Mouse (Mus musculus) gastrocnemius, adult 8-10 months (tissue): ENCODE results near the gene Gm3776. TPM values are rescaled to one million over a fixed set of nuclear protein-coding genes. Genes with fewer than 3 reads are reported as not detected.
"Not testable (repeated sequence)": the region's sequence is repeated elsewhere in the genome, so short reads cannot be mapped to it uniquely, and the experiment has no call there.

Experiments used
- DNase-seq, 2 experiments: peaks; one replicate each; pipeline ENCODE4 v3.0.0; 2022; ENCODE audit warnings: low spot score in 2 of 2
- total RNA-seq, 4 experiments: library from RNA; stranded (reverse); gene quantifications; 2 replicates each; pipeline ENCODE4 v1.2.4; 2022

The Gm3776 gene
- total RNA-seq, 4 experiments from 2014 or later = not detected

GRCm38 (mm10) chr9:78292462-78292861, 35.5 kb downstream of the Gm3776 start:
- DNase-seq = not testable (repeated sequence)

- DNase-seq = not testable (repeated sequence)
Observed at GRCm38 (mm10) chr9:78293683-78294082, 36.8 kb downstream of the Gm3776 start.

DNA sequence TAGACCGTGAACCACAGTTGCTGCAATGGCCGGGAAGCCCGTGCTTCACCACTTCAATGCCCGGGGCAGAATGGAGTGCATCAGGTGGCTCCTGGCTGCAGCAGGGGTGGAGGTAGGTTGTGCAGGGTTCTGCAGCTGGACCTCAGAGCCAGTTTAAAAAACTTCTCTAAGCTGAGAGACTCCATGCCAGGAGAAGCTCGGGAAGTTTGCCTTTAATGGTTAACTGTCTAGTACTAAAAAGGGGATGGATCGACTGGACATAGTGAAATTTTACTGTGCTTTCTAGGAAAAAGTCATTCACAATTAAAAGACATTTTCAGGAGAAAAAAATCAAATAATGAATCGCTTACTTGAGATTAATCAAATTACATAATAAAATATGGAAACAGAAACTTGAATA, 37.9 kb downstream of the Gm3776 start:
- not testable (repeated sequence) for DNase-seq

DNA sequence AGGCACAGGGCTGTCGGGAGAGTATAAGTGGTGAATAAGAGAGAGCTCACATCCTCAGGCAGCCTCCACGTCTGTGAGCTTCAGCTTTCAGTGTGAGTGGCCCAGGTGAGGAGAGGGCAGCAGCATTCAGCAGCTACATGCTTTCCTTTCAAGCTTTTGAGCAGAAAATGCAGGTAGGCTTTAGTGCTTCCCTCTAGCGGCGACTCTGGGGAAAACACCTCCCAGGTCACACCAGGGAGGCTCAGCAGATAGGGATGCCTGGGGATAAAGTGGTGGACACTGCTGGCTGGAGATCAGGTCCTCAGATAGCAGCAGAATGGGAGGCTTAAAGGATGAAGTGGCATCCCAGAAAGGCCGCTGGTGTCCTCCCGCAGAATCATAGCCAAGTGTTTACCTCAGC, 39.2 kb downstream of the Gm3776 start:
- peak in 1 of 2 experiments; percentile 3 for DNase-seq

DNA sequence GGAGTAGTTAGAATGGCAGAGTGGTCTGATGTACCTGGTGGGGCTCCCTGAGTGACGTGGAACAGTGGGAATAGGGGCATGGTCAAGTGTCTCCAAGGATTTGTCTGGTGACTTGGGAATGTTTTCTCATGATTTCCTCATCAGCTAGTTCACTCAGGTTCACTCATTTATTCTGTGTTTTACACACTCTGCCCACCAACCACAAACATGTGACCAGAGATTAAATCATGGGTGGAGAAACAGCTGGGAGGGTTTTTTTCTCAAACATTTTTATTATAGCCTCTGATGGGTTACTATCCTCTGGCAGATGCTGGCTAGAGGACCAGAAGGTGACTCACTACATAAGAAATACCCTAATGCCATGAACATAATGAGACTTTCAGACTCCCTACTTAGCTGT, 41.3 kb downstream of the Gm3776 start:
- no peak for DNase-seq

DNA sequence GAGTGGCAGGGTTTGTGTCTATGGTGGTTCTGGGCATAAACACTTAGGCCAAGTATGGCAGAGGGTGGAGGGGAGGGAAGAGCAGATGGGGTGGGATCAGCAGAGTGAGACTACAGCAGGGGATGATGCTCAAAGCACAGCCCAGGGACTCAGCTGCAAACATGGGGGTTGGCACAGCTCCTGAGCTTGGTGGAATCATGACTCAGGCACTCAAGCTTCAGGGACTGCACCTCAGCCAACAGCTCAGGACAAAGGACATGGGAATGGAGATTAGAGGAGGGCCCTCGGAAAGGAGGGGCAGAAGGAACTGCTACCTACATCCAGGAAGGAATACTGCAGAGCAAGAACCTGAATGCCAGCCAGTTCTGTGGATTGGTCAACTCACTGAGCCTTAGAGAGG, 42.2 kb downstream of the Gm3776 start:
- not testable (repeated sequence) for DNase-seq

GRCm38 (mm10) chr9:78308122-78308521, 51.2 kb downstream of the Gm3776 start:
- DNase-seq = not testable (repeated sequence)

- no peak for DNase-seq
Observed at GRCm38 (mm10) chr9:78314696-78315095, 57.8 kb downstream of the Gm3776 start, which contains the start of gene Omt2a. Gene Omt2a (minus strand): TSS chr9:78314796.

Other genes starting within 250 kb of the Gm3776 start
- not detected for gene Gcm1, start 205.2 kb upstream of the Gm3776 start, total RNA-seq
- 10 to 100 TPM; 40.0 to 46.6 (median 41.9) TPM for gene Fbxo9, start 148.1 kb upstream of the Gm3776 start, total RNA-seq
- gene Ick, start 147.9 kb upstream of the Gm3776 start, total RNA-seq = 1 to 10 TPM; 4.8 to 5.6 (median 5.1) TPM
- 10 to 100 TPM; 13.0 to 20.3 (median 17.8) TPM for gene Gsta4, start 74.4 kb upstream of the Gm3776 start, total RNA-seq
- not detected for gene Gsta1, start 26.5 kb upstream of the Gm3776 start, total RNA-seq
- under 1 TPM in 1 of 4 experiments, not detected in 3; 0.65 TPM for gene Gm10639, start 32.8 kb downstream of the Gm3776 start, total RNA-seq
- gene Omt2a, start 57.7 kb downstream of the Gm3776 start, total RNA-seq = not detected
- gene Omt2b, start 70.5 kb downstream of the Gm3776 start, total RNA-seq = not detected
- gene Gsta2, start 98.7 kb downstream of the Gm3776 start, total RNA-seq = not detected
- gene Dppa5a, start 111.0 kb downstream of the Gm3776 start, total RNA-seq = not detected
- not detected for gene Ooep, start 121.6 kb downstream of the Gm3776 start, total RNA-seq
- gene Ddx43, start 138.6 kb downstream of the Gm3776 start, total RNA-seq = not detected
- gene Cgas, start 186.1 kb downstream of the Gm3776 start, total RNA-seq = under 1 TPM in 3 of 4 experiments, not detected in 1; 0.11 to 0.17 (median 0.16) TPM
- 10 to 100 TPM; 16.4 to 19.4 (median 18.0) TPM for gene Mto1, start 191.1 kb downstream of the Gm3776 start, total RNA-seq
- not detected for gene Gm17324, start 191.7 kb downstream of the Gm3776 start, total RNA-seq
- 100 to 1,000 TPM; 235 to 456 (median 334) TPM for gene Eef1a1, start 232.0 kb downstream of the Gm3776 start, total RNA-seq